Mouse (Mus musculus): ENCODE data around the gene Celsr1.

GRCm38 (mm10) chr15:85892498-85893118 lies 141.0 kb downstream of the Celsr1 start:
- no peak for TF ChIP-seq CTCF (IDR thresholded peaks at IDR 0.05; ENCODE audit: low read depth, low read length)
- TF ChIP-seq GATA1 (IDR thresholded peaks at IDR 0.05; ENCODE audit: borderline replicate concordance, low read length), result no peak
- TF ChIP-seq TAL1 (conservative IDR thresholded peaks at IDR 0.05; ENCODE audit: low read depth, low read length), result no peak
- no peak for TF ChIP-seq GATA2 (IDR thresholded peaks at IDR 0.05; ENCODE audit: borderline replicate concordance, low read depth, low read length)
- no peak for TF ChIP-seq POLR2AphosphoS5 (IDR thresholded peaks at IDR 0.05; ENCODE audit: insufficient replicate concordance, low read depth, low read length)
